Mouse (Mus musculus) telencephalon, adult 2 months (tissue): ENCODE measurements around the gene Wfdc13.
"Not testable (repeated sequence)": the region's sequence is repeated elsewhere in the genome, so short reads cannot be mapped to it uniquely, and the experiment has no call there.

Experiments
- DNase-seq: peaks from one replicate; pipeline ENCODE4 v3.0.0-alpha.2; 2011; ENCODE audit warnings: low read depth, low spot score

Wfdc13 gene

GRCm38 (mm10) chr2:164716194-164716786 is 31.4 kb downstream of the Wfdc13 start:
- DNase-seq: not testable (repeated sequence)

GRCm38 (mm10) chr2:164723276-164723675 is 38.4 kb downstream of the Wfdc13 start:
- no peak for DNase-seq

- no peak for DNase-seq
These were observed 41.1 kb downstream of the Wfdc13 start for GRCm38 (mm10) chr2:164725895-164726619.

- DNase-seq: no peak
These were observed 46.8 kb downstream of the Wfdc13 start for GRCm38 (mm10) chr2:164731719-164732118.

GRCm38 (mm10) chr2:164733259-164733658 is 48.4 kb downstream of the Wfdc13 start:
- no peak for DNase-seq

- no peak for DNase-seq
These were observed 49.9 kb downstream of the Wfdc13 start for GRCm38 (mm10) chr2:164734839-164735238.

- DNase-seq: no peak
These were observed 50.5 kb downstream of the Wfdc13 start for GRCm38 (mm10) chr2:164735446-164735845.
